Mouse (Mus musculus) urinary bladder, postnatal 14 days (tissue): ENCODE measurements around the gene Ccdc157.

ENCODE experiments used
- DNase-seq: peaks from one replicate; pipeline ENCODE4 v3.0.0; 2021; ENCODE audit warnings: low spot score

Gene Ccdc157

GRCm38 (mm10) chr11:4182061-4182460 lies 22.0 kb upstream of the Ccdc157 start:
- no peak for DNase-seq

GRCm38 (mm10) chr11:4177716-4178115 lies 17.6 kb upstream of the Ccdc157 start:
- DNase-seq: no peak

- DNase-seq: no peak
Observed at GRCm38 (mm10) chr11:4174586-4174985, 14.5 kb upstream of the Ccdc157 start.

GRCm38 (mm10) chr11:4166467-4167090 lies 6.5 kb upstream of the Ccdc157 start:
- no peak for DNase-seq

GRCm38 (mm10) chr11:4164701-4165100 lies 4.6 kb upstream of the Ccdc157 start:
- no peak for DNase-seq

- no peak for DNase-seq
Observed at GRCm38 (mm10) chr11:4160758-4161480, 826 bp upstream of the Ccdc157 start.

- DNase-seq: no peak
Observed at GRCm38 (mm10) chr11:4158676-4159075, 1.4 kb downstream of the Ccdc157 start.

- no peak for DNase-seq
Observed at GRCm38 (mm10) chr11:4155641-4156040, 4.5 kb downstream of the Ccdc157 start.

GRCm38 (mm10) chr11:4153694-4154093 lies 6.4 kb downstream of the Ccdc157 start:
- no peak for DNase-seq

GRCm38 (mm10) chr11:4149886-4150285 lies 10.2 kb downstream of the Ccdc157 start:
- no peak for DNase-seq

GRCm38 (mm10) chr11:4148536-4149156 lies 11.4 kb downstream of the Ccdc157 start:
- DNase-seq: no peak

- no peak for DNase-seq
Observed at GRCm38 (mm10) chr11:4148120-4148519, 12.0 kb downstream of the Ccdc157 start.

GRCm38 (mm10) chr11:4147098-4147497 lies 13.0 kb downstream of the Ccdc157 start:
- DNase-seq: no peak

- DNase-seq: no peak
Observed at GRCm38 (mm10) chr11:4146381-4146780, 13.7 kb downstream of the Ccdc157 start.

GRCm38 (mm10) chr11:4143281-4144062 lies 16.6 kb downstream of the Ccdc157 start:
- DNase-seq: no peak

- no peak for DNase-seq
Observed at GRCm38 (mm10) chr11:4142352-4142751, 17.7 kb downstream of the Ccdc157 start.

- no peak for DNase-seq
Observed at GRCm38 (mm10) chr11:4141505-4141904, 18.6 kb downstream of the Ccdc157 start.

- no peak for DNase-seq
Observed at GRCm38 (mm10) chr11:4138964-4139363, 21.1 kb downstream of the Ccdc157 start.

GRCm38 (mm10) chr11:4134986-4135935 lies 24.8 kb downstream of the Ccdc157 start, which contains the start of gene Rnf215:
Rnf215 (plus strand) TSS chr11:4135202.
- peak; percentile 91 for DNase-seq

- DNase-seq: no peak
Observed at GRCm38 (mm10) chr11:4134400-4134799, 25.7 kb downstream of the Ccdc157 start.

- no peak for DNase-seq
Observed at GRCm38 (mm10) chr11:4133450-4133849, 26.6 kb downstream of the Ccdc157 start.
